Mouse (Mus musculus) v-Abl transformed pro-B cells (cell line): ENCODE measurements around the gene Fbxo47.

Experiments used
- in situ Hi-C, 2 experiments: fragments of 400-800 bp; cut with MboI; formaldehyde crosslinking; loops; one replicate each; pipeline ENCODE4 v1.15.1; 2025; ENCODE audit not compliant: unreplicated experiment in 2 of 2

The Fbxo47 gene

GRCm38 (mm10) chr11:97883918-97884600 is at the start of gene Fbxo47:
TSS of gene Fbxo47 (minus strand) at chr11:97884154.
- in situ Hi-C loops: loop anchor here (5.0 kb wide), 1 partner anchor 87 kb away; the partner anchor contains the start of gene Lasp1 (in 2 of the 2)

GRCm38 (mm10) chr11:97933553-97933952 is 49.6 kb upstream of the Fbxo47 start:
- in situ Hi-C loops: loop anchor here (10.0 to 25.0 kb wide), 3 partner anchors 91 to 704 kb away; partner anchors contain the start of genes Cacnb1 (in 1 of the 2), Gm12355 (in 1 of the 2), Gsdma2 (in 1 of the 2) and Gsdma3 (in 1 of the 2)

GRCm38 (mm10) chr11:97928905-97929304 is 45.0 kb upstream of the Fbxo47 start:
- in situ Hi-C loops: loop anchor here in 1 of 2 experiments (25.0 kb wide), 1 partner anchor 708 kb away; the partner anchor contains the start of genes Gm12355, Gsdma2 and Gsdma3

- in situ Hi-C loops: loop anchor here in 1 of 2 experiments (25.0 kb wide), 1 partner anchor 713 kb away; the partner anchor contains the start of genes Gm12355, Gsdma2 and Gsdma3
These were observed 40.3 kb upstream of the Fbxo47 start for GRCm38 (mm10) chr11:97924217-97924616.

- in situ Hi-C loops: loop anchor here in 1 of 2 experiments (25.0 kb wide), 1 partner anchor 714 kb away; the partner anchor contains the start of genes Gm12355, Gsdma2 and Gsdma3
These were observed 39.7 kb upstream of the Fbxo47 start for GRCm38 (mm10) chr11:97923639-97924038.

- in situ Hi-C loops: loop anchor here in 1 of 2 experiments (25.0 kb wide), 1 partner anchor 721 kb away; the partner anchor contains the start of genes Gm12355, Gsdma2 and Gsdma3
These were observed 32.1 kb upstream of the Fbxo47 start for GRCm38 (mm10) chr11:97915974-97916503.

- in situ Hi-C loops: loop anchor here in 1 of 2 experiments (25.0 kb wide), 1 partner anchor 722 kb away; the partner anchor contains the start of genes Gm12355, Gsdma2 and Gsdma3
These were observed 31.5 kb upstream of the Fbxo47 start for GRCm38 (mm10) chr11:97915471-97915870.

- in situ Hi-C loops: loop anchor here in 1 of 2 experiments (25.0 kb wide), 1 partner anchor 724 kb away; the partner anchor contains the start of genes Gm12355, Gsdma2 and Gsdma3
These were observed 29.2 kb upstream of the Fbxo47 start for GRCm38 (mm10) chr11:97913111-97913510.

GRCm38 (mm10) chr11:97908634-97909348 is 24.8 kb upstream of the Fbxo47 start:
- in situ Hi-C loops: loop anchor here in 1 of 2 experiments (25.0 kb wide), 1 partner anchor 729 kb away; the partner anchor contains the start of genes Gm12355, Gsdma2 and Gsdma3

GRCm38 (mm10) chr11:97907935-97908334 is 24.0 kb upstream of the Fbxo47 start:
- in situ Hi-C loops: loop anchor here in 1 of 2 experiments (25.0 kb wide), 1 partner anchor 729 kb away; the partner anchor contains the start of genes Gm12355, Gsdma2 and Gsdma3

GRCm38 (mm10) chr11:97906905-97907304 is 23.0 kb upstream of the Fbxo47 start:
- in situ Hi-C loops: loop anchor here in 1 of 2 experiments (25.0 kb wide), 1 partner anchor 730 kb away; the partner anchor contains the start of genes Gm12355, Gsdma2 and Gsdma3

- in situ Hi-C loops: loop anchor here in 1 of 2 experiments (25.0 kb wide), 1 partner anchor 731 kb away; the partner anchor contains the start of genes Gm12355, Gsdma2 and Gsdma3
These were observed 22.0 kb upstream of the Fbxo47 start for GRCm38 (mm10) chr11:97905941-97906340.

GRCm38 (mm10) chr11:97905540-97905939 is 21.6 kb upstream of the Fbxo47 start:
- in situ Hi-C loops: loop anchor here in 1 of 2 experiments (25.0 kb wide), 1 partner anchor 732 kb away; the partner anchor contains the start of genes Gm12355, Gsdma2 and Gsdma3

GRCm38 (mm10) chr11:97904801-97905200 is 20.8 kb upstream of the Fbxo47 start:
- in situ Hi-C loops: loop anchor here (5.0 to 25.0 kb wide), 2 partner anchors 172 to 732 kb away; partner anchors contain the start of genes Gm12355 (in 1 of the 2), Gsdma2 (in 1 of the 2) and Gsdma3 (in 1 of the 2)

- in situ Hi-C loops: loop anchor here (5.0 to 25.0 kb wide), 2 partner anchors 175 to 735 kb away; partner anchors contain the start of genes Gm12355 (in 1 of the 2), Gsdma2 (in 1 of the 2) and Gsdma3 (in 1 of the 2)
These were observed 17.9 kb upstream of the Fbxo47 start for GRCm38 (mm10) chr11:97901806-97902205.

GRCm38 (mm10) chr11:97899822-97900221 is 15.9 kb upstream of the Fbxo47 start:
- in situ Hi-C loops: loop anchor here (5.0 to 25.0 kb wide), 4 partner anchors 87 to 737 kb away; partner anchors contain the start of genes Gm12355 (in 1 of the 2), Gsdma2 (in 1 of the 2), Gsdma3 (in 1 of the 2) and Plxdc1 (in 1 of the 2)

GRCm38 (mm10) chr11:97897568-97898185 is 13.7 kb upstream of the Fbxo47 start:
- in situ Hi-C loops: loop anchor here in 1 of 2 experiments (5.0 to 10.0 kb wide), 2 partner anchors 90 to 177 kb away; partner anchors contain the start of gene Plxdc1

- in situ Hi-C loops: loop anchor here in 1 of 2 experiments (5.0 to 10.0 kb wide), 2 partner anchors 91 to 178 kb away; partner anchors contain the start of gene Plxdc1
These were observed 12.7 kb upstream of the Fbxo47 start for GRCm38 (mm10) chr11:97896655-97897054.

GRCm38 (mm10) chr11:97891821-97892220 is 7.9 kb upstream of the Fbxo47 start:
- in situ Hi-C loops: loop anchor here in 1 of 2 experiments (10.0 kb wide), 1 partner anchor 183 kb away; no protein-coding TSS in a partner anchor
